Mouse (Mus musculus): ENCODE results near the gene Lmo2. TPM values are rescaled to one million over a fixed set of nuclear protein-coding genes. Genes with fewer than 3 reads are reported as not detected.

Gene Lmo2
- polyA plus RNA-seq, 1 experiment = not detected

GRCm38 (mm10) chr2:104028139-104028723, 70.4 kb downstream of the Lmo2 start, which contains the start of gene 4931422A03Rik:
Gene 4931422A03Rik, minus strand, starts transcription at chr2:104028361.
- peaks cover 12% of the 10 kb centered on the region for H3K36me3 ChIP-seq (ENCODE audit: control insufficient read depth, insufficient read depth)
- peaks cover 9% of the 10 kb centered on the region for H3K79me3 ChIP-seq (ENCODE audit: low read depth)
- H3K4me3 ChIP-seq (ENCODE audit: insufficient read depth, poor library complexity, severe bottlenecking) = peak within 1 kb of the TSS; percentile 92
- peaks cover 31% of the 10 kb centered on the region for H3K79me2 ChIP-seq (ENCODE audit: control insufficient read depth, insufficient read depth)
- peak within 1 kb of the TSS; percentile 80 for H3ac ChIP-seq (ENCODE audit: control insufficient read depth, insufficient read length, low read depth)
- TF ChIP-seq MYOG (IDR thresholded peaks at IDR 0.05; ENCODE audit: control insufficient read depth, extremely low read depth, insufficient read length) (no peak), CTCF (IDR thresholded peaks at IDR 0.05; ENCODE audit: control insufficient read depth, insufficient read depth, insufficient read length) (no peak), CEBPB (IDR thresholded peaks at IDR 0.05; ENCODE audit: low read depth) (no peak)
- H3K27me3 ChIP-seq (ENCODE audit: control insufficient read depth, insufficient read depth, insufficient read length) = peaks cover 1% of the 10 kb centered on the region

GRCm38 (mm10) chr2:104029074-104029473, 71.3 kb downstream of the Lmo2 start:
- TF ChIP-seq MYOD1 (IDR thresholded peaks at IDR 0.05; ENCODE audit: control insufficient read depth, insufficient read length, low read depth) (no peak), MYOG (IDR thresholded peaks at IDR 0.05; ENCODE audit: control insufficient read depth, extremely low read depth, insufficient read length) (no peak), CEBPB (IDR thresholded peaks at IDR 0.05; ENCODE audit: low read depth) (no peak), USF1 (IDR thresholded peaks at IDR 0.05; ENCODE audit: low read depth) (no peak), FOSL1 (IDR thresholded peaks at IDR 0.05; ENCODE audit: insufficient read depth, low read length, poor library complexity, severe bottlenecking) (no peak), CTCF (IDR thresholded peaks at IDR 0.05; ENCODE audit: control insufficient read depth, insufficient read depth, insufficient read length) (no peak), MAX (IDR thresholded peaks at IDR 0.05) (no peak)
- H3K79me2 ChIP-seq (ENCODE audit: control insufficient read depth, insufficient read depth) = peaks cover 31% of the 10 kb centered on the region
- no peak overlapping the region for H3K4me3 ChIP-seq (ENCODE audit: insufficient read depth, poor library complexity, severe bottlenecking)
- H3K36me3 ChIP-seq (ENCODE audit: control insufficient read depth, insufficient read depth) = peaks cover 18% of the 10 kb centered on the region
- no peak overlapping the region for H3ac ChIP-seq (ENCODE audit: control insufficient read depth, insufficient read length, low read depth)
- no peaks in the 10 kb centered on the region for H3K27me3 ChIP-seq (ENCODE audit: control insufficient read depth, insufficient read depth, insufficient read length)
- peaks cover 9% of the 10 kb centered on the region for H3K79me3 ChIP-seq (ENCODE audit: low read depth)

GRCm38 (mm10) chr2:104030381-104030780, 72.6 kb downstream of the Lmo2 start:
- H3ac ChIP-seq (ENCODE audit: control insufficient read depth, insufficient read length, low read depth) = no peak overlapping the region
- no peaks in the 10 kb centered on the region for H3K27me3 ChIP-seq (ENCODE audit: control insufficient read depth, insufficient read depth, insufficient read length)
- H3K79me3 ChIP-seq (ENCODE audit: low read depth) = peaks cover 9% of the 10 kb centered on the region
- no peak for TF ChIP-seq FOSL1 (IDR thresholded peaks at IDR 0.05; ENCODE audit: insufficient read depth, low read length, poor library complexity, severe bottlenecking)
- no peak for TF ChIP-seq CEBPB (IDR thresholded peaks at IDR 0.05; ENCODE audit: low read depth)
- no peak for TF ChIP-seq MYOG (IDR thresholded peaks at IDR 0.05; ENCODE audit: control insufficient read depth, extremely low read depth, insufficient read length)
- no peak for TF ChIP-seq USF1 (IDR thresholded peaks at IDR 0.05; ENCODE audit: low read depth)
- no peak for TF ChIP-seq MAX (IDR thresholded peaks at IDR 0.05)
- TF ChIP-seq MYOD1 (IDR thresholded peaks at IDR 0.05; ENCODE audit: control insufficient read depth, insufficient read length, low read depth) = no peak
- no peak for TF ChIP-seq CTCF (IDR thresholded peaks at IDR 0.05; ENCODE audit: control insufficient read depth, insufficient read depth, insufficient read length)
- peaks cover 26% of the 10 kb centered on the region for H3K36me3 ChIP-seq (ENCODE audit: control insufficient read depth, insufficient read depth)
- H3K79me2 ChIP-seq (ENCODE audit: control insufficient read depth, insufficient read depth) = peaks cover 31% of the 10 kb centered on the region
- no peak overlapping the region for H3K4me3 ChIP-seq (ENCODE audit: insufficient read depth, poor library complexity, severe bottlenecking)

Other genes with a start within 250 kb of the Lmo2 start
- 28.0 TPM for gene Nat10, start 196.7 kb upstream of the Lmo2 start, polyA plus RNA-seq (2012; fragmentation: generic; extraction: Trizol)
- 161 TPM for gene Caprin1, start 160.3 kb upstream of the Lmo2 start, polyA plus RNA-seq (2012; fragmentation: generic; extraction: Trizol)
- gene Fbxo3, start 69.7 kb downstream of the Lmo2 start, polyA plus RNA-seq (2012; fragmentation: generic; extraction: Trizol) = 8.5 TPM
- 0.11 TPM for gene 4931422A03Rik, start 70.4 kb downstream of the Lmo2 start, polyA plus RNA-seq (2012; fragmentation: generic; extraction: Trizol)
- not detected for gene Gm10912, start 107.8 kb downstream of the Lmo2 start, polyA plus RNA-seq (2012; fragmentation: generic; extraction: Trizol)
- not detected for gene Gm10799, start 110.6 kb downstream of the Lmo2 start, polyA plus RNA-seq (2012; fragmentation: generic; extraction: Trizol)
- not detected for gene Cd59b, start 111.9 kb downstream of the Lmo2 start, polyA plus RNA-seq (2012; fragmentation: generic; extraction: Trizol)
- 2.2 TPM for gene Cd59a, start 137.8 kb downstream of the Lmo2 start, polyA plus RNA-seq (2012; fragmentation: generic; extraction: Trizol)
- 0.13 TPM for gene A930018P22Rik, start 164.8 kb downstream of the Lmo2 start, polyA plus RNA-seq (2012; fragmentation: generic; extraction: Trizol)